Mouse (Mus musculus) liver, adult 2 months (tissue): ENCODE measurements around the gene Galt.
"Not testable (repeated sequence)": the region's sequence is repeated elsewhere in the genome, so short reads cannot be mapped to it uniquely, and the experiment has no call there.

Source experiments
- CTCF ChIP-seq: fragments of 200-500 bp; IDR thresholded peaks from 2 replicates; pipeline ENCODE4 v1.5.1; 2011; ENCODE audit warnings: low read depth, low read length, control low read depth
- POLR2A ChIP-seq: fragments of 200-500 bp; IDR thresholded peaks from 2 replicates; pipeline ENCODE4 v1.6.1; 2011; ENCODE audit warnings: low read length, control low read depth; ENCODE audit not compliant: insufficient read depth; ENCODE audit errors: extremely low read depth

GRCm38 (mm10) chr4:41781271-41781670, 26.2 kb downstream of the Galt start:
- not testable (repeated sequence) for TF ChIP-seq CTCF, POLR2A
